15 mouse cellular contexts compared by ENCODE assay signal in the genomic region with DNA sequence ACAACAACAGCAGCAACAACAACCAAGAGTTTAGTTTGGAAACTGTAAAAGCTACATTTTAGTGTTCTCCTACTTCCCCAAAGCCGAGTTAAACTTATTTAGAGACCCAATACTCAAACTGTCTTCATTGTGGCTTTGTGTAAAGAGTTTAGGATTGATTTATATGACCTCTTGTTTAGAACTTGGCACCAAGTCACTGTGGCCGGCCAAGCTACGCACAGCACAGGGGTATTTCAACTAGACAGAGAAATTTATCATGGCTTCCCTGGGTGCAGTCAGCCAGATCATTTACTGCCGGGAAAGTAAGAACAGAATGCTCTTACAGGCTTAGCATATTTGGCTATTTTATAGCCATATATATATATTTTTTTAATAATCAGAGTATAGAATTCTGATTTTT. TPM values are rescaled to one million over a fixed set of nuclear protein-coding genes. Genes with fewer than 3 reads are reported as not detected.
"Had no signal": no experiment of that assay in that cellular context is flagged by ENCODE, and none has a peak within 500 bp of the region (broad histone marks: within the 10 kb centered on the region; RNA-seq: fewer than 3 reads in every experiment).

No protein-coding gene starts in this region.

- H3K4me1 ChIP-seq: intestine, embryonic 15.5 days had no signal

- H3K9me3 ChIP-seq: intestine, embryonic 15.5 days; limb, embryonic 13.5 days; midbrain, embryonic 15.5 days had no signal

- H3K36me3 ChIP-seq: intestine, embryonic 15.5 days; limb, embryonic 13.5 days; midbrain, embryonic 15.5 days had no signal

- DNase-seq: kidney, postnatal 14 days; left cerebral cortex, postnatal 4 days; lung, adult 18-20 months; lung, postnatal 36 days; retina, postnatal 1 day; right cerebral cortex, postnatal 4 days; spleen, adult 18-20 months; thymus, postnatal 36 days had no signal

- H3K27ac ChIP-seq: intestine, embryonic 15.5 days; limb, embryonic 13.5 days; liver, embryonic 14.5 days had no signal

- ATAC-seq: intestine, embryonic 15.5 days; lung, postnatal 0 days; midbrain, embryonic 15.5 days had no signal

- H3K4me2 ChIP-seq: intestine, embryonic 15.5 days; limb, embryonic 13.5 days; midbrain, embryonic 11.5 days; midbrain, embryonic 15.5 days had no signal

- H3K27me3 ChIP-seq: intestine, embryonic 15.5 days; limb, embryonic 13.5 days; midbrain, embryonic 15.5 days had no signal

- H3K4me3 ChIP-seq: intestine, embryonic 15.5 days; limb, embryonic 13.5 days; midbrain, embryonic 15.5 days had no signal

- H3K9ac ChIP-seq: intestine, embryonic 15.5 days; limb, embryonic 13.5 days; liver, embryonic 14.5 days; midbrain, embryonic 15.5 days had no signal

RNA-seq across cellular contexts. Expression of gene Dclk1, which starts 49.8 kb away (rescaled TPM):
- polyA plus RNA-seq: liver, adult 2 months had no signal
